21 mouse cellular contexts compared by ENCODE assay signal in the genomic region with DNA sequence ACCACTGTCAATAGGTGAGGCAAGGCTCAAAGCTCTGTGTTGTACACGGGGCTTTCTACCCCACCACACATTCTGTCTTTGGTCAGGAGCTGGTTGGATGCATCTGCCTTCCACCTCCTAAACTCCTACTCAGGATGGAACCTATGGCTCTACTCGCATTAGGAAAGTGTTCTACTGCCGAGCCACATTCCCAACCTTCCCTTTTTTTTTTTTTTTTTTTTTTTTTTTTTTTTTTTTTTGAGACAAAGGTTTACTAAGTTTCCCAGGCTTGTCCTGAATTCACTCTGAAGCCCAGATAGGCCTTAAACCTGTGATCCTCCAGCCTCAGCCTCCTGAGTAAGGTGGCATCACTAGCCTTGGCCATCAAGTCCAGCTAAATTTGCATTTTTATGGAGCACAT.
A peak's percentile ranks its signal among the peaks of the same experiment; 100 is the strongest.
DNase-seq lines count a peak whose midpoint lies in the region; ATAC-seq and TF ChIP-seq lines count a peak whose summit lies in the region.
"Had no signal": no experiment of that assay in that cellular context is flagged by ENCODE, and none has a peak within 500 bp of the region (broad histone marks: within the 10 kb centered on the region; RNA-seq: fewer than 3 reads in every experiment).

No protein-coding gene starts in this region.

- no peak for TF ChIP-seq EP300 in CH12.LX (IDR thresholded peaks at IDR 0.05; ENCODE audit: low read length)

- H3K36me3 ChIP-seq in CH12.LX (replicated peaks in 1 of 2; ENCODE audit: control insufficient read depth in 1 of 2, insufficient read depth in 1 of 2, low read length in 1 of 2) = peaks cover 13 to 46% of the 10 kb centered on the region in 2 experiments
- H3K36me3 ChIP-seq in ES-E14 (ENCODE audit: control insufficient read depth, insufficient read depth, low read length, poor library complexity, severe bottlenecking) = no peaks in the 10 kb centered on the region
- no peaks in the 10 kb centered on the region for H3K36me3 ChIP-seq in intestine, embryonic 16.5 days (ENCODE audit: control insufficient read depth, insufficient read depth, low read length)
- H3K36me3 ChIP-seq in stomach, embryonic 16.5 days (ENCODE audit: control insufficient read depth, insufficient read depth, low read length) = no peaks in the 10 kb centered on the region
- H3K36me3 ChIP-seq: embryonic facial prominence, embryonic 15.5 days; forebrain, embryonic 10.5 days; heart, embryonic 13.5 days; hindbrain, embryonic 12.5 days had no signal

- H3K9ac ChIP-seq in CH12.LX (ENCODE audit: insufficient read depth, low read depth) = peak overlapping the region; percentile 97
- H3K9ac ChIP-seq in ES-E14 (ENCODE audit: insufficient read depth, low read depth, low read length, poor library complexity, severe bottlenecking) = no peak overlapping the region
- no peak overlapping the region for H3K9ac ChIP-seq in intestine, embryonic 16.5 days (ENCODE audit: low read depth, low read length)
- no peak overlapping the region for H3K9ac ChIP-seq in stomach, embryonic 16.5 days (ENCODE audit: low read length)
- H3K9ac ChIP-seq: embryonic facial prominence, embryonic 15.5 days; heart, embryonic 13.5 days; hindbrain, embryonic 12.5 days had no signal

- H3K4me1 ChIP-seq in CH12.LX (ENCODE audit: control insufficient read depth in 1 of 2, insufficient read depth in 2 of 2) (peaks cover 35 to 77% of the 10 kb centered on the region in 2 experiments), ES-E14 (ENCODE audit: control insufficient read depth in 2 of 2, insufficient read depth in 2 of 2, low read length in 2 of 2, poor library complexity in 1 of 2) (peaks cover 0 to 14% of the 10 kb centered on the region in 2 experiments; a peak in 2 of 4 replicates)
- H3K4me1 ChIP-seq in intestine, embryonic 16.5 days (ENCODE audit: control insufficient read depth, insufficient read depth, low read length) = peaks cover 17% of the 10 kb centered on the region
- H3K4me1 ChIP-seq in stomach, embryonic 16.5 days (ENCODE audit: control insufficient read depth, insufficient read depth, low read length) = peaks cover 20% of the 10 kb centered on the region

- no peak for ATAC-seq in intestine, embryonic 16.5 days
- no peak for ATAC-seq in stomach, embryonic 16.5 days (ENCODE audit: insufficient read depth, low FRiP score)
- ATAC-seq: activated CD4-positive, CD25-positive, alpha-beta regulatory T cell, adult 4 months; forebrain, embryonic 14.5 days; hindbrain, embryonic 16.5 days; Patski had no signal

- no peaks in the 10 kb centered on the region for H3K27me3 ChIP-seq in CH12.LX (replicated peaks)
- peaks cover 10% of the 10 kb centered on the region; the same call in 1 of the 2 replicates for H3K27me3 ChIP-seq in intestine, embryonic 16.5 days (replicated peaks; ENCODE audit: control insufficient read depth, insufficient read depth, low read length)
- peaks cover 20% of the 10 kb centered on the region for H3K27me3 ChIP-seq in stomach, embryonic 16.5 days (ENCODE audit: control insufficient read depth, insufficient read depth, low read length)
- H3K27me3 ChIP-seq: Patski had no signal

- TF ChIP-seq RAD21 in CH12.LX (IDR thresholded peaks at IDR 0.05; ENCODE audit: low read depth, low read length) = no peak

- dilution Hi-C loops in CH12.LX (cut with MboI; ENCODE audit: extremely low pct_ligation_motif_present, extremely low pct_unique_long_range_greater_than_20kb, low sequenced_read_pairs) = no loop called here

- peaks cover 70% of the 10 kb centered on the region for H3K79me2 ChIP-seq in CH12.LX (replicated peaks; ENCODE audit: control insufficient read depth, extremely low read depth, insufficient read depth, poor library complexity, severe bottlenecking)

- H3K9me3 ChIP-seq in CH12.LX (replicated peaks; ENCODE audit: low read length) (no peaks in the 10 kb centered on the region), ES-E14 (ENCODE audit: control insufficient read depth, insufficient read depth, low read depth, low read length) (no peaks in the 10 kb centered on the region)
- no peaks in the 10 kb centered on the region for H3K9me3 ChIP-seq in intestine, embryonic 16.5 days (ENCODE audit: control insufficient read depth, low read length)
- no peaks in the 10 kb centered on the region for H3K9me3 ChIP-seq in stomach, embryonic 16.5 days (replicated peaks; ENCODE audit: control insufficient read depth, low read length)
- H3K9me3 ChIP-seq: embryonic facial prominence, embryonic 15.5 days; forebrain, embryonic 10.5 days; heart, embryonic 13.5 days; hindbrain, embryonic 12.5 days had no signal

- DNase-seq in CH12.LX (ENCODE audit: extremely low read depth) = no peak
- DNase-seq in ES-E14 (ENCODE audit: low read depth, low spot score) = no peak
- DNase-seq in cerebellum, postnatal 36 days = no peak
- no peak for DNase-seq in thymus, adult 18-20 months
- DNase-seq: adrenal gland, postnatal 14 days; cerebellum, adult 11-12 months; cerebellum, adult 9-11 months; embryo, embryonic 11 days; gastrocnemius, postnatal 36 days; heart, postnatal 4 days had no signal

- in situ Hi-C loops in CH12.LX (cut with MboI; ENCODE audit: low pct_ligation_motif_present, low pct_unique_long_range_greater_than_20kb, low sequenced_read_pairs) (loop anchor here (5.0 to 10.0 kb wide), 2 partner anchors 33 to 125 kb away; no protein-coding TSS in a partner anchor), ES-E14 (cut with MboI; ENCODE audit: low sequenced_read_pairs in 2 of 2, unreplicated experiment in 2 of 2) (no loop called here)

- H3K27ac ChIP-seq in CH12.LX (ENCODE audit: insufficient read depth, low read depth) (no peak overlapping the region; the same call in 1 of the 2 replicates), ES-E14 (ENCODE audit: insufficient read depth, low read depth, low read length, poor library complexity, severe bottlenecking) (no peak overlapping the region)
- no peak overlapping the region for H3K27ac ChIP-seq in intestine, embryonic 16.5 days (ENCODE audit: low read length)
- no peak overlapping the region for H3K27ac ChIP-seq in stomach, embryonic 16.5 days (ENCODE audit: low read length)
- H3K27ac ChIP-seq: embryonic facial prominence, embryonic 15.5 days; forebrain, embryonic 10.5 days; heart, embryonic 13.5 days; hindbrain, embryonic 12.5 days had no signal

- H3K4me3 ChIP-seq in CH12.LX (replicated peaks in 1 of 3; ENCODE audit: low read depth in 2 of 3, low read length in 2 of 3, poor library complexity in 1 of 3) (peak overlapping the region; percentile 68 to 90 (median 81)), ES-E14 (ENCODE audit: insufficient read depth in 1 of 2, low read depth in 1 of 2, low read length in 2 of 2, poor library complexity in 1 of 2, severe bottlenecking in 1 of 2) (no peak overlapping the region)
- 0 out of 2 replicates have a peak overlapping the region, but pooled peaks have one; percentile 64 for H3K4me3 ChIP-seq in intestine, embryonic 16.5 days (ENCODE audit: low read length)
- 0 out of 2 replicates have a peak overlapping the region, but pooled peaks have one; percentile 2 for H3K4me3 ChIP-seq in stomach, embryonic 16.5 days (replicated peaks; ENCODE audit: low read length)
- H3K4me3 ChIP-seq: embryonic facial prominence, embryonic 15.5 days; erythroblast, embryonic 14.5 days; forebrain, embryonic 10.5 days; heart, embryonic 13.5 days; hindbrain, embryonic 12.5 days had no signal

- TF ChIP-seq CTCF in CH12.LX (conservative IDR thresholded peaks at IDR 0.05 in 1 of 2, IDR thresholded peaks at IDR 0.05 in 1 of 2; ENCODE audit: low read depth in 2 of 2, low read length in 2 of 2) = no peak

- WGBS in intestine, embryonic 16.5 days = 84% methylated on average over 3 of the region's 3 CpGs
- WGBS in stomach, embryonic 16.5 days = 76% methylated on average over 3 of the region's 3 CpGs

- no peak for TF ChIP-seq POLR2A in CH12.LX (IDR thresholded peaks at IDR 0.05; ENCODE audit: low read depth, low read length)

- peak overlapping the region; percentile 94 for H3K4me2 ChIP-seq in CH12.LX (ENCODE audit: insufficient read depth, low read depth, poor library complexity, severe bottlenecking)
- peak overlapping the region; percentile 94; the same call in 1 of the 2 replicates for H3K4me2 ChIP-seq in intestine, embryonic 16.5 days (ENCODE audit: low read depth, low read length)
- H3K4me2 ChIP-seq in stomach, embryonic 16.5 days (ENCODE audit: low read depth, low read length) = peak overlapping the region; percentile 96; the same call in 1 of the 2 replicates
- H3K4me2 ChIP-seq: embryonic facial prominence, embryonic 15.5 days; hindbrain, embryonic 12.5 days had no signal

TF ChIP-seq in CH12.LX, 34 proteins besides CTCF, POLR2A, EP300 and RAD21:
- TF ChIP-seq ZC3H11A (IDR thresholded peaks at IDR 0.05; ENCODE audit: low read depth, low read length) (no peak), TCF12 (IDR thresholded peaks at IDR 0.05; ENCODE audit: low read depth, low read length) (0 out of 2 replicates have a peak, but pooled peaks have one; percentile 22), ZNF384 (IDR thresholded peaks at IDR 0.05; ENCODE audit: low read depth, low read length) (peak; percentile 84), POLR2AphosphoS2 (IDR thresholded peaks at IDR 0.05; ENCODE audit: low read depth, low read length) (no peak), HCFC1 (IDR thresholded peaks at IDR 0.05; ENCODE audit: low read depth, low read length) (no peak), ELF1 (IDR thresholded peaks at IDR 0.05; ENCODE audit: low read depth, low read length) (no peak), SIN3A (IDR thresholded peaks at IDR 0.05; ENCODE audit: low read length) (peak; percentile 61)

TF ChIP-seq in ES-E14, 5 proteins besides CTCF, POLR2A, EP300 and RAD21:
- TF ChIP-seq ZNF384 (IDR thresholded peaks at IDR 0.05; ENCODE audit: low read depth, low read length) (peak; percentile 71; the same call in 1 of the 2 replicates), MAFK (IDR thresholded peaks at IDR 0.05; ENCODE audit: insufficient read depth, low read depth, low read length) (no peak)

Comparison
In these comparisons a context has a peak if more than half of its experiments do, and no peak if none do; other contexts are left out.
1. H3K4me3 ChIP-seq: peak in CH12.LX (3 of 3), intestine, embryonic 16.5 days (single experiment) and stomach, embryonic 16.5 days (single experiment); none in ES-E14 (0 of 2).
2. Peak in every context shown above with its lines, with median percentiles within 50 percentile points of each other: H3K4me2 ChIP-seq.